Mouse (Mus musculus) forebrain, embryonic 11.5 days (tissue): Measurements from ENCODE around the gene Ankrd61. TPM values are rescaled to one million over a fixed set of nuclear protein-coding genes. Genes with fewer than 3 reads are reported as not detected.

ENCODE experiments used
- ATAC-seq: fragments of 200-750 bp; cut with Nextera tagmentation; replicated peaks from 2 replicates; pipeline ENCODE4 v1.8.0; 2017; ENCODE audit warnings: moderate TSS enrichment; ENCODE audit not compliant: low FRiP score
- DNase-seq: peaks from one replicate; pipeline ENCODE4 v3.0.0-alpha.2; 2017; ENCODE audit warnings: low spot score
- H3K27ac ChIP-seq: fragments of 300-500 bp; sonication (generic); 2 replicates; pipeline ENCODE4 v1.5.1; 2014; ENCODE audit warnings: low read depth, low read length
- H3K27me3 ChIP-seq: fragments of 300-500 bp; sonication (generic); 2 replicates; pipeline ENCODE4 v1.6.1; 2014; ENCODE audit warnings: mild to moderate bottlenecking, low read length, mixed read lengths; ENCODE audit not compliant: control insufficient read depth, insufficient read depth
- H3K36me3 ChIP-seq: fragments of 300-500 bp; sonication (generic); 2 replicates; pipeline ENCODE4 v1.6.1; 2014; ENCODE audit warnings: mild to moderate bottlenecking, low read length, moderate library complexity, mixed read lengths; ENCODE audit not compliant: control insufficient read depth, insufficient read depth
- H3K4me1 ChIP-seq: fragments of 300-500 bp; sonication (generic); replicated peaks from 2 replicates; pipeline ENCODE4 v1.6.1; 2014; ENCODE audit warnings: low read length, mixed read lengths; ENCODE audit not compliant: control insufficient read depth, insufficient read depth
- H3K4me2 ChIP-seq: fragments of 300-500 bp; sonication (generic); 2 replicates; pipeline ENCODE4 v1.6.1; 2014; ENCODE audit warnings: low read depth, mild to moderate bottlenecking, low read length, moderate library complexity, mixed read lengths; ENCODE audit not compliant: severe bottlenecking
- H3K4me3 ChIP-seq: fragments of 300-500 bp; sonication (generic); 2 replicates; pipeline ENCODE4 v1.5.1; 2014; ENCODE audit warnings: low read depth, low read length
- H3K9ac ChIP-seq: fragments of 300-500 bp; sonication (generic); 2 replicates; pipeline ENCODE4 v1.6.1; 2014; ENCODE audit warnings: low read length
- H3K9me3 ChIP-seq: fragments of 300-500 bp; sonication (generic); 2 replicates; pipeline ENCODE4 v1.6.1; 2016; ENCODE audit warnings: low read length, mixed read lengths; ENCODE audit not compliant: control insufficient read depth
- WGBS: fragments of 180-500 bp; shearing (Covaris S2); extraction: QIAGEN DNeasy Blood & Tissue Kit; methylation state at CpG from one replicate; pipeline ENCODE4 v1.1.7; 2014; 5-methylcytosine and 5-hydroxymethylcytosine counted together
- polyA plus RNA-seq: library from polyadenylated mRNA; unstranded; fragments of >200 nt; fragmentation: Nextera tagmentation; extraction: Ambion mirVana; gene quantifications from 2 replicates; pipeline ENCODE4 v1.2.1, GENCODE M21; 2014

The Ankrd61 gene
- polyA plus RNA-seq, 1 experiment from 2014 or later: 0.55 TPM

DNA sequence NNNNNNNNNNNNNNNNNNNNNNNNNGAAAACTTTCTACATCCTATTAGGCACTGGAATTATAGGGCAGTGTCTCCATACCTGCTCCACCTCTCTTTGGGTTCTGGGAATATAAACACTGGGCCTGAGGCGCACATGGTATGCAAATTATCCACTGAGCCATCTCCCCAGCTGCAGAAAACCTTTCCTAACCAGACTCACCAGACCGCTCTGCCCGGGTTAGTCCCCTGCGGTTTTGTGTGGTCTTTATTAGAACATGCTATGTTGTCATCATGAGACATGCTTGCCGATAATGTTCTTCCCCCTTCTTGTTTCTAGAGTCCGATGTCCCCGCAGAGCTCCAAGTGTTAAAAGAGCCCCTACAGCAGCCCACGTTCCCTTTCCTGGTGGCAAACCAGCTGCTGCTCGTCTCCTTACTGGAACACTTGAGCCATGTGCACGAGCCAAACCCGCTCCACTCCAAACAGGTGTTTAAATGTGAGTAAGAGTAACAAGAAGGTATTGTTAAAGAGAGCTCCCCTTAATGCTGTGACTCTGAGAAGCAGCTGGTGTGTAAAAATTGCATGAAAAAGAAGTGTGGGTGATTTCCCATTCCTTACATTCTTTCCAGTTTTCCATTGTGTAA lies 25.8 kb downstream of the Ankrd61 start:
- Histone ChIP-seq H3K27ac (no peak overlapping the region), H3K9me3 (no peaks in the 10 kb centered on the region), H3K27me3 (no peaks in the 10 kb centered on the region), H3K36me3 (no peaks in the 10 kb centered on the region), H3K4me3 (no peak overlapping the region), H3K4me2 (no peak overlapping the region), H3K9ac (no peak overlapping the region), H3K4me1 (no peaks in the 10 kb centered on the region)
- ATAC-seq (no peak), DNase-seq (no peak)
- 92% methylated on average over 11 of the region's 11 CpGs for WGBS

Other genes with a start within 250 kb of the Ankrd61 start
- gene Usp42, start 165.4 kb downstream of the Ankrd61 start, polyA plus RNA-seq: 35.5 and 36.9 TPM in 2 replicates
- gene Eif2ak1, start 79.9 kb downstream of the Ankrd61 start, polyA plus RNA-seq: 48.4 and 49.8 TPM in 2 replicates
- gene Aimp2, start 12.2 kb upstream of the Ankrd61 start, polyA plus RNA-seq: 109 and 110 TPM in 2 replicates
- gene Pms2, start 12.3 kb upstream of the Ankrd61 start, polyA plus RNA-seq: 41.5 and 42.2 TPM in 2 replicates
- 0.83 and 1.4 TPM in 2 replicates for gene Gm42421, start 30.5 kb upstream of the Ankrd61 start, polyA plus RNA-seq
- 0.73 and 0.79 TPM in 2 replicates for gene Rsph10b, start 35.4 kb upstream of the Ankrd61 start, polyA plus RNA-seq
- gene Ccz1, start 117.2 kb upstream of the Ankrd61 start, polyA plus RNA-seq: 115 and 117 TPM in 2 replicates
- not detected in 2 replicates for gene Ocm, start 129.0 kb upstream of the Ankrd61 start, polyA plus RNA-seq
- gene Lmtk2, start 202.8 kb upstream of the Ankrd61 start, polyA plus RNA-seq: 7.8 and 8.3 TPM in 2 replicates